Mouse (Mus musculus) lung, postnatal 0 days (tissue): ENCODE results near the gene Eepd1. TPM values are rescaled to one million over a fixed set of nuclear protein-coding genes. Genes with fewer than 3 reads are reported as not detected.
"Not testable (repeated sequence)": the region's sequence is repeated elsewhere in the genome, so short reads cannot be mapped to it uniquely, and the experiment has no call there.

Experiments used
- ATAC-seq: fragments of 200-750 bp; cut with Nextera tagmentation; 2 replicates; pipeline ENCODE4 v1.8.0; 2017; ENCODE audit warnings: moderate library complexity
- DNase-seq: peaks from one replicate; pipeline ENCODE4 v3.0.0-alpha.2; 2016; ENCODE audit warnings: low spot score
- H3K27ac ChIP-seq: fragments of 300-500 bp; sonication (generic); 2 replicates; pipeline ENCODE4 v1.5.1; 2014; ENCODE audit warnings: antibody characterized with exemption, mild to moderate bottlenecking, low read length, mixed read lengths
- H3K27me3 ChIP-seq: fragments of 300-500 bp; sonication (generic); replicated peaks from 2 replicates; pipeline ENCODE4 v1.6.1; 2014; ENCODE audit warnings: low read length, mixed read lengths; ENCODE audit not compliant: insufficient read depth
- H3K36me3 ChIP-seq: fragments of 300-500 bp; sonication (generic); 2 replicates; pipeline ENCODE4 v1.6.1; 2014; ENCODE audit warnings: low read length, mixed read lengths; ENCODE audit not compliant: insufficient read depth
- H3K4me1 ChIP-seq: fragments of 300-500 bp; sonication (generic); 2 replicates; pipeline ENCODE4 v1.6.1; 2014; ENCODE audit warnings: antibody characterized with exemption, low read depth, low read length, mixed read lengths; ENCODE audit not compliant: insufficient read depth
- H3K4me2 ChIP-seq: fragments of 300-500 bp; sonication (generic); replicated peaks from 2 replicates; pipeline ENCODE4 v1.6.1; 2014; ENCODE audit warnings: low read depth, mild to moderate bottlenecking, low read length, moderate library complexity, mixed read lengths
- H3K4me3 ChIP-seq: fragments of 300-500 bp; sonication (generic); 2 replicates; pipeline ENCODE4 v1.5.1; 2014; ENCODE audit warnings: low read depth, low read length
- H3K9ac ChIP-seq: fragments of 300-500 bp; sonication (generic); replicated peaks from 2 replicates; pipeline ENCODE4 v1.6.1; 2014; ENCODE audit warnings: low read depth, mild to moderate bottlenecking
- H3K9me3 ChIP-seq: fragments of 300-500 bp; sonication (generic); 2 replicates; pipeline ENCODE4 v1.6.1; 2016; ENCODE audit warnings: low read length, mixed read lengths
- CTCF ChIP-seq: IDR thresholded peaks from 2 replicates; pipeline ENCODE4 v1.5.1; 2016; ENCODE audit warnings: antibody characterized with exemption, mild to moderate bottlenecking
- EP300 ChIP-seq: IDR thresholded peaks from 2 replicates; pipeline ENCODE4 v1.6.1; 2016; ENCODE audit warnings: antibody characterized with exemption, mild to moderate bottlenecking, control low read depth
- WGBS: fragments of 180-500 bp; shearing (Covaris S2); extraction: QIAGEN DNeasy Blood & Tissue Kit; methylation state at CpG from one replicate; pipeline ENCODE4 v1.1.7; 2014; 5-methylcytosine and 5-hydroxymethylcytosine counted together
- polyA plus RNA-seq: library from polyadenylated mRNA; unstranded; fragments of >200 nt; fragmentation: Nextera tagmentation; extraction: Ambion mirVana; gene quantifications from 2 replicates; pipeline ENCODE4 v1.2.1, GENCODE M21; 2015

Gene Eepd1
- 16.7 and 19.2 TPM in 2 replicates for polyA plus RNA-seq

GRCm38 (mm10) chr9:25481344-25482095, at the start of gene Eepd1:
TSS of gene Eepd1 (plus strand) at chr9:25481547.
- WGBS = under 1% methylated on average over 44 of the region's 75 CpGs
- DNase-seq (peak; percentile 97), ATAC-seq (peak; percentile 98)
- Histone ChIP-seq H3K4me2 (peak within 1 kb of the TSS; percentile 94), H3K27me3 (no peaks in the 10 kb centered on the region), H3K9me3 (no peaks in the 10 kb centered on the region), H3K9ac (peak within 1 kb of the TSS; percentile 59), H3K27ac (peak within 1 kb of the TSS; percentile 35), H3K4me1 (peaks cover 9% of the 10 kb centered on the region), H3K36me3 (no peaks in the 10 kb centered on the region), H3K4me3 (peak within 1 kb of the TSS; percentile 71)
- TF ChIP-seq EP300 (no peak), CTCF (no peak)

GRCm38 (mm10) chr9:25438836-25439235, 42.5 kb upstream of the Eepd1 start:
- Histone ChIP-seq H3K27ac (no peak overlapping the region), H3K4me2 (no peak overlapping the region), H3K9me3 (no peaks in the 10 kb centered on the region), H3K27me3 (no peaks in the 10 kb centered on the region), H3K36me3 (no peaks in the 10 kb centered on the region), H3K4me1 (no peaks in the 10 kb centered on the region), H3K9ac (no peak overlapping the region), H3K4me3 (no peak overlapping the region)
- 75% methylated on average over 3 of the region's 3 CpGs for WGBS
- TF ChIP-seq CTCF (no peak), EP300 (no peak)
- DNase-seq = peak; percentile 11
- ATAC-seq = no peak

GRCm38 (mm10) chr9:25440046-25440445, 41.3 kb upstream of the Eepd1 start:
- H3K4me3 ChIP-seq, H3K27me3 ChIP-seq, DNase-seq, H3K9ac ChIP-seq, ATAC-seq, H3K4me2 ChIP-seq, H3K36me3 ChIP-seq, H3K4me1 ChIP-seq, H3K27ac ChIP-seq, H3K9me3 ChIP-seq: not testable (repeated sequence)
- 90% methylated on average over 2 of the region's 5 CpGs for WGBS

- Histone ChIP-seq H3K9ac (no peak overlapping the region), H3K4me1 (no peaks in the 10 kb centered on the region), H3K4me3 (no peak overlapping the region), H3K9me3 (no peaks in the 10 kb centered on the region), H3K4me2 (no peak overlapping the region), H3K36me3 (no peaks in the 10 kb centered on the region), H3K27ac (no peak overlapping the region), H3K27me3 (no peaks in the 10 kb centered on the region)
- TF ChIP-seq EP300 = no peak
- TF ChIP-seq CTCF = no peak
- no peak for ATAC-seq
- no peak for DNase-seq
These were observed 39.3 kb upstream of the Eepd1 start for GRCm38 (mm10) chr9:25442041-25442440.

- H3K27ac ChIP-seq = no peak overlapping the region
- H3K9me3 ChIP-seq = no peaks in the 10 kb centered on the region
- H3K4me1 ChIP-seq = no peaks in the 10 kb centered on the region
- WGBS = 66% methylated on average over 3 of the region's 3 CpGs
- H3K36me3 ChIP-seq = no peaks in the 10 kb centered on the region
- no peak overlapping the region for H3K4me2 ChIP-seq
- DNase-seq (no peak), ATAC-seq (no peak)
- no peak overlapping the region for H3K9ac ChIP-seq
- no peak for TF ChIP-seq EP300
- no peak for TF ChIP-seq CTCF
- H3K4me3 ChIP-seq = no peak overlapping the region
- no peaks in the 10 kb centered on the region for H3K27me3 ChIP-seq
These were observed 38.3 kb upstream of the Eepd1 start for GRCm38 (mm10) chr9:25443029-25443428.

GRCm38 (mm10) chr9:25443546-25443945, 37.8 kb upstream of the Eepd1 start:
- H3K27ac ChIP-seq = no peak overlapping the region

GRCm38 (mm10) chr9:25450394-25450793, 31.0 kb upstream of the Eepd1 start:
- no peak for ATAC-seq

More at GRCm38 (mm10) chr9:25443546-25443945, 37.8 kb upstream of the Eepd1 start:
- Histone ChIP-seq H3K4me1 (no peaks in the 10 kb centered on the region), H3K9me3 (no peaks in the 10 kb centered on the region), H3K4me3 (no peak overlapping the region), H3K36me3 (no peaks in the 10 kb centered on the region), H3K4me2 (no peak overlapping the region), H3K9ac (no peak overlapping the region), H3K27me3 (no peaks in the 10 kb centered on the region)
- no peak for TF ChIP-seq CTCF
- no peak for TF ChIP-seq EP300
- ATAC-seq (no peak), DNase-seq (no peak)

More at GRCm38 (mm10) chr9:25450394-25450793, 31.0 kb upstream of the Eepd1 start:
- H3K36me3 ChIP-seq = no peaks in the 10 kb centered on the region
- no peak overlapping the region for H3K27ac ChIP-seq
- H3K4me2 ChIP-seq = no peak overlapping the region
- no peak overlapping the region for H3K4me3 ChIP-seq
- DNase-seq = no peak
- TF ChIP-seq CTCF = peak; percentile 12; the same call in 1 of the 2 replicates
- TF ChIP-seq EP300 = no peak
- 56% methylated on average over 4 of the region's 4 CpGs for WGBS
- no peak overlapping the region for H3K9ac ChIP-seq
- no peaks in the 10 kb centered on the region for H3K9me3 ChIP-seq
- no peaks in the 10 kb centered on the region for H3K27me3 ChIP-seq
- no peaks in the 10 kb centered on the region for H3K4me1 ChIP-seq
